Mouse (Mus musculus) cerebellum, postnatal 25 days (tissue): Measurements from ENCODE around the gene Cldn6.

ENCODE experiments used
- DNase-seq, 2 experiments: peaks; one replicate each; pipeline ENCODE4 v3.0.0; 2021; ENCODE audit warnings: mixed read lengths in 2 of 2

Cldn6 gene

GRCm38 (mm10) chr17:23679127-23679835 lies at the start of gene Cldn6:
Gene Cldn6 (plus strand): TSS chr17:23679249.
- no peak for DNase-seq

- DNase-seq = peak; percentile 83 to 88
Measured at GRCm38 (mm10) chr17:23630195-23631020, 48.6 kb upstream of the Cldn6 start.

- peak in 1 of 2 experiments; percentile 7 for DNase-seq
Measured at GRCm38 (mm10) chr17:23631241-23631640, 47.8 kb upstream of the Cldn6 start.

- peak in 1 of 2 experiments; percentile 26 for DNase-seq
Measured at GRCm38 (mm10) chr17:23644613-23645495, 34.2 kb upstream of the Cldn6 start, which contains the start of gene Mmp25. Gene Mmp25 (minus strand): TSS chr17:23645277.

GRCm38 (mm10) chr17:23645894-23646293 lies 33.2 kb upstream of the Cldn6 start:
- DNase-seq = no peak

GRCm38 (mm10) chr17:23651363-23651762 lies 27.7 kb upstream of the Cldn6 start:
- no peak for DNase-seq

GRCm38 (mm10) chr17:23653324-23653723 lies 25.7 kb upstream of the Cldn6 start:
- no peak for DNase-seq

- DNase-seq = no peak
Measured at GRCm38 (mm10) chr17:23654001-23654400, 25.0 kb upstream of the Cldn6 start.

- no peak for DNase-seq
Measured at GRCm38 (mm10) chr17:23654410-23654809, 24.6 kb upstream of the Cldn6 start.

- no peak for DNase-seq
Measured at GRCm38 (mm10) chr17:23658450-23658849, 20.6 kb upstream of the Cldn6 start.

GRCm38 (mm10) chr17:23660117-23660875 lies 18.8 kb upstream of the Cldn6 start, which contains the start of gene Bicdl2:
Gene Bicdl2 (plus strand): TSS chr17:23660506.
- DNase-seq = peak; percentile 58 to 77

- DNase-seq = no peak
Measured at GRCm38 (mm10) chr17:23660876-23661200, 18.2 kb upstream of the Cldn6 start.

- peak in 1 of 2 experiments; percentile 42 for DNase-seq
Measured at GRCm38 (mm10) chr17:23661526-23661925, 17.5 kb upstream of the Cldn6 start.

GRCm38 (mm10) chr17:23664556-23665021 lies 14.5 kb upstream of the Cldn6 start:
- DNase-seq = peak in 1 of 2 experiments; percentile 31

GRCm38 (mm10) chr17:23665511-23665910 lies 13.5 kb upstream of the Cldn6 start:
- DNase-seq = no peak

GRCm38 (mm10) chr17:23670516-23671074 lies 8.5 kb upstream of the Cldn6 start:
- no peak for DNase-seq

- DNase-seq = no peak
Measured at GRCm38 (mm10) chr17:23671519-23671918, 7.5 kb upstream of the Cldn6 start.

GRCm38 (mm10) chr17:23672761-23673160 lies 6.3 kb upstream of the Cldn6 start:
- no peak for DNase-seq

GRCm38 (mm10) chr17:23673424-23674073 lies 5.5 kb upstream of the Cldn6 start, which contains the start of the genes Hcfc1r1 and Thoc6:
Gene Hcfc1r1 (plus strand): TSS chr17:23673596.
Gene Thoc6 (minus strand): TSS chr17:23673882.
- DNase-seq = peak; percentile 96 to 97

GRCm38 (mm10) chr17:23674271-23674952 lies 4.6 kb upstream of the Cldn6 start:
- DNase-seq = peak; percentile 60 to 66
